Mouse (Mus musculus) E14TG2a.4 (cell line): ENCODE data around the gene Wwp2.

Source experiments
- H3K27me3 ChIP-seq: 2 replicates; pipeline ENCODE4 v1.6.1; 2014; ENCODE audit warnings: low read length, control low read depth; ENCODE audit not compliant: insufficient read depth
- H3K36me3 ChIP-seq: 2 replicates; pipeline ENCODE4 v1.6.1; 2014; ENCODE audit warnings: low read length, control low read depth; ENCODE audit not compliant: insufficient read depth
- H3K4me1 ChIP-seq: replicated peaks from 2 replicates; pipeline ENCODE4 v1.6.1; 2014; ENCODE audit warnings: low read depth, low read length, control low read depth
- H3K4me3 ChIP-seq: replicated peaks from 2 replicates; pipeline ENCODE4 v1.5.1; 2014; ENCODE audit warnings: mild to moderate bottlenecking, low read length
- H3K9me3 ChIP-seq: 2 replicates; pipeline ENCODE4 v1.6.1; 2014; ENCODE audit warnings: low read length, control low read depth
- CTCF ChIP-seq: conservative IDR thresholded peaks from 2 replicates; pipeline ENCODE4 v1.5.1; 2014; ENCODE audit warnings: low read length
- NANOG ChIP-seq: IDR thresholded peaks from 2 replicates; pipeline ENCODE4 v1.6.1; 2014; ENCODE audit warnings: borderline replicate concordance, low read length, mixed read lengths
- POU5F1 ChIP-seq: IDR thresholded peaks from 2 replicates; pipeline ENCODE4 v1.6.1; 2014; ENCODE audit warnings: low read length, borderline replicate concordance

Gene Wwp2

GRCm38 (mm10) chr8:107587995-107588780 is 152.0 kb downstream of the Wwp2 start, which contains the start of gene Psmd7:
TSS of gene Psmd7 (minus strand) at chr8:107588464.
- Histone ChIP-seq H3K4me1 (peaks cover 51% of the 10 kb centered on the region), H3K9me3 (no peaks in the 10 kb centered on the region), H3K36me3 (peaks cover 37% of the 10 kb centered on the region), H3K4me3 (peak within 1 kb of the TSS; percentile 98), H3K27me3 (no peaks in the 10 kb centered on the region)
- TF ChIP-seq POU5F1 = no peak
- no peak for TF ChIP-seq NANOG
- no peak for TF ChIP-seq CTCF

DNA sequence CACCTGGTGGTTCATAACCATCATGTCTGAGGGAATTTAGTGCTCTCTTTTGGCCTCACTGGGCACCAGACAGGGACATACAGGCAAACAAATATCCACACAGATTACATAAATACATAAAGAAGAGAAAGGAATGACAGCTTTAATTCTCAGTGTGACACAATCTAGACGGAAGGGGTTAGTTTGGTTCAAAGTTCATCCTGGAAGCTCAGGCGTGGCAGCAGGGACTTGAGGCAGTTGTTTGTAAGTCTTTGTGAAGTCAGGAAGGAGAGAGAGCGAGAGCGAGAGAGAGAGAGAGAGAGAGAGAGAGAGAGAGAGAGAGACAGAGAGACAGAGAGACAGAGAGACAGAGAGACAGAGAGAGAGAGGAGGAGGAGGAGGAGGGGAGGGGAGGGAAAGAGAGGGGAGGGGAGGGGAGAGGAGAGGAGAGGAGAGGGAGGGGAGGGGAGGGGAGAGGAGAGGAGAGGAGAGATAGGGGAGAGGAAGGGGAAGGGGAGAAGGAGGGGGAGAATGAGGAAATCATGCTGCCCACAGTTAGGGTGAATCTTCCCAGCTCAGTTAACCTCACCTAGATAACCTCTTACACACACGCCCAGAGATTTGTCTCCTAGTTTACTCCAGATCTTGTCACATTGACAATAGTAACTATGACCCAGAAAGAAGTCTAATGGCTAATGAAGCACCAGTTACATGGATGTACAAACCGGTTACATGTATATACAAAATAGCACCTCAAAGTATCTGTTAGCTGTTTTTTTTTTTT is 158.0 kb downstream of the Wwp2 start:
- TF ChIP-seq POU5F1 (no peak), NANOG (no peak), CTCF (no peak)
- peaks cover 11% of the 10 kb centered on the region for H3K9me3 ChIP-seq
- peaks cover 7% of the 10 kb centered on the region for H3K36me3 ChIP-seq
- no peak overlapping the region for H3K4me3 ChIP-seq
- H3K27me3 ChIP-seq = no peaks in the 10 kb centered on the region
- H3K4me1 ChIP-seq = peaks cover 55% of the 10 kb centered on the region

DNA sequence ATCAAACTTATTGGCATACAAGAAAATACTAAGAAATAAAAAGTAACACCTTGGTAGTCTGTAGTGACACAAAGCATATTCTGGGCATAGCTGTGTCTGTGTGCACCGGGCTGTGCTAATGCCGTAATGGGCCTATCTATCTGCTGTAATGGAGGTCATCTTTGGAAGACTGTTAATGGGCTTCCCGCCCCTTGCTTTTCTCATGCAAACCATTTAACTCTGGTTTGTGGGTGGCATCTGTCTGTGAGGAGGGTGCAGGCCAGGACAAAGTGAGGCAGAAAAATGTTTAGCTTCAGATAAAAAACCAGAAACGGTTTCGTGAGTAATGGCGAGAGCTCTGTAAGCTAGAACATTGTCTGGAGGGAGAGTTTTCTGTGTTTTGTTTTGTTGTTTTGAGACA is 158.7 kb downstream of the Wwp2 start:
- peaks cover 62% of the 10 kb centered on the region for H3K4me1 ChIP-seq
- peaks cover 7% of the 10 kb centered on the region for H3K36me3 ChIP-seq
- TF ChIP-seq POU5F1 (peak; percentile 98), CTCF (no peak), NANOG (peak; percentile 91)
- H3K9me3 ChIP-seq = peaks cover 11% of the 10 kb centered on the region
- H3K4me3 ChIP-seq = peak overlapping the region; percentile 24; the same call in 1 of the 2 replicates
- H3K27me3 ChIP-seq = no peaks in the 10 kb centered on the region

GRCm38 (mm10) chr8:107597731-107598130 is 161.6 kb downstream of the Wwp2 start:
- no peak for TF ChIP-seq NANOG
- TF ChIP-seq POU5F1 = no peak
- no peak for TF ChIP-seq CTCF
- H3K4me1 ChIP-seq = peaks cover 60% of the 10 kb centered on the region
- H3K9me3 ChIP-seq = peaks cover 11% of the 10 kb centered on the region
- H3K36me3 ChIP-seq = peaks cover 7% of the 10 kb centered on the region
- H3K27me3 ChIP-seq = no peaks in the 10 kb centered on the region
- H3K4me3 ChIP-seq = no peak overlapping the region

- Histone ChIP-seq H3K9me3 (peaks cover 11% of the 10 kb centered on the region), H3K27me3 (no peaks in the 10 kb centered on the region), H3K4me3 (0 out of 2 replicates have a peak overlapping the region, but pooled peaks have one; percentile 49), H3K36me3 (peaks cover 7% of the 10 kb centered on the region), H3K4me1 (peaks cover 43% of the 10 kb centered on the region)
- TF ChIP-seq CTCF (no peak), POU5F1 (no peak), NANOG (no peak)
These were observed 163.5 kb downstream of the Wwp2 start for GRCm38 (mm10) chr8:107599691-107600090.

DNA sequence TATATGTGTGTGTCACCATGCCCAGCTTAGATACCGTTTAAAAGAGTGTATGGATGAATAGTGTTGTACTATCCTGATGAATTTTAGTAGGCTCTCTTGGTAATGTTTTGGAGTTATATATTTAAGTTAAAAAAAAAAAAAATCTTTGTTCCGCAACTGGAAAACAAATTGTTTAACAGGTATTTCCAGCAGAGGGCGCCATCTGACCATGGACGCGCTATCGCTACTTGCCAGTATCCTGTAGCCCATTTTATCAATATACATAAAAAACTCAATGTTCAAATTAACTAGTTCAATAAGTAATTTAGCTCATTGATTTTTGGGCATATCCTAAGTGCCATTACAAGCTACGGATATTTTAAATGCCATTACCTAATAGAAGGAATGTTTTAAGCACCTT is 166.9 kb downstream of the Wwp2 start:
- Histone ChIP-seq H3K9me3 (no peaks in the 10 kb centered on the region), H3K36me3 (no peaks in the 10 kb centered on the region), H3K27me3 (no peaks in the 10 kb centered on the region), H3K4me3 (no peak overlapping the region), H3K4me1 (peaks cover 28% of the 10 kb centered on the region)
- TF ChIP-seq POU5F1 = no peak
- peak; percentile 58 for TF ChIP-seq CTCF
- TF ChIP-seq NANOG = no peak
